Mouse (Mus musculus): ENCODE data around the gene Slpi. TPM values are rescaled to one million over a fixed set of nuclear protein-coding genes. Genes with fewer than 3 reads are reported as not detected.

The Slpi gene
- polyA plus RNA-seq (2017; shearing (Covaris generic)) = 1 to 10 TPM; 3.4 to 4.2 TPM

DNA sequence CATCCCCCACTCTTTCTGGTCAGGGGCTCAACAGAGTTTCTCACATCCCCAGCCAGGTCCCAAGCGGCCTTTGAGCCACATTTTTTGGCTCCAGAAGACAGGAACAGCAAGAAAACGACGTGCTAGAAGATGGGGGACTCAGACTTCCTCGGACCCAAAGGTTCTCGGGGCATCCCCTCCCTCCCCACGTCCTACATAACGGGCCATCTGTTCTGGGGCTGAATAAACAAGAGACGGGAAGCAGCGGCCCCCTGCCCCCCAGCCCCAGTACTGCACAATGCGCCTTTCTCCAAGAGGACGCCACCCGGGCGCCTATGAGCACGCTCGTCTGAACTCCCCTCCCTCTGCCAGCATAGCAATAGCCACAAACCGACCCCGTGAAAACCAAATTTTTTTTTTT, at the start of gene Slpi:
Gene Slpi (minus strand): TSS at position 76 of the 400 bp plus-strand sequence.
- ATAC-seq = no peak

DNA sequence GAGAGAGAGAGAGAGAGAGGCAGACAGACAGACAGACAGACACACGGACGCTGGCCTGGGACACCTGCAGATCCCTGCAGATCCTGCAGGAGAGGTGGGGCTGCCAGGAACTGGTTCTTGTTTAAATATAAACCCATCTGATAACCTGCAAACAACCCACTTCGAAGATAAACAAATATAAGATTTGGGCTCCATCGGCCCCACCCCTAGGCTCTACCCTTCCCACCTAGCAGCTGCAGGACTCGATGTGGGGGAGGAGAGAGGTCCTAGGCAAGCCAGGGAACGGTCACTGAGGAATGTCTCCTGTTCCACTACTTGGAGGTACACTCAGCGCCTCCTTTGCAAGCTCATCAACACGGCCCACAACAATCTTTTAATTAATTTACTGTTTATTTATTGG, 49.4 kb upstream of the Slpi start:
- ATAC-seq = no peak

DNA sequence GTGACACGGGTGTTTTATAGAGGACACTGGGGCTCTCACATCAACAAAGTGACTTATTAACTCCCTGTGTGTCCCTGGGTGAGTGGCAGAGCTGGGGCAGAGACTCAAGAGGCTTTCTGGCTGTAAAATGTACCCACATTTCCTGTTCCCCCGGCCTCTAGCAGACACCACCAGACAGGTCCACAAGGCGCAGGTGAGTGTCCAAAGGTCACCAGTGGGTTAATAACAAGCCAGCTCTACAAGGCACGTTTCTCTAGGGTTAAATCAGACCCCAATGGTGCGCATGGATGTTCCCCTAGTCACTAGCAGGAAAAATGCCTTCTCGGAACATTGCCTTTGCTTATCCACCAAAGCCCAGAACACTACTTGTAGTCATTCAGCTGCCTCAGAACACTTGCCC, 48.8 kb upstream of the Slpi start:
- no peak for ATAC-seq

DNA sequence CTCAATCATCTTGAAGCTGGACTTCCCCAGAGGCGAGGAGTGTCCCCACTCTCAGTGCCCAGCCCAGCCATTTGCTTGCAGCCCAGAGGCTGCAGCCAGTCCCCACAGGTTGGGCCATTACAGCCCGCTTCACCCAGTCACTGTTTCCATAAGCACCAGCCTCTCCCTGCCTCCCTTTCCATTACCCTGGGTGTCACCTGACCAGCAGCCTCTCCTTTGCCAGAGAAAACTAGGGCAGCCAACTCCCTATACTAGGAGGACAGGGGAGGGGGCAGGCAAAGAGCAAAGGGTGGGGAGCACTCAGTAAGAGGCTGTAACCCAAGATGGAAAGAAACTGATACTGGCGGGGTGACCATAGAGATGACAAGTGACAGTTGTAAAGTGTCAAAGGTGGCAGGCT, 48.1 kb upstream of the Slpi start:
- no peak for ATAC-seq

DNA sequence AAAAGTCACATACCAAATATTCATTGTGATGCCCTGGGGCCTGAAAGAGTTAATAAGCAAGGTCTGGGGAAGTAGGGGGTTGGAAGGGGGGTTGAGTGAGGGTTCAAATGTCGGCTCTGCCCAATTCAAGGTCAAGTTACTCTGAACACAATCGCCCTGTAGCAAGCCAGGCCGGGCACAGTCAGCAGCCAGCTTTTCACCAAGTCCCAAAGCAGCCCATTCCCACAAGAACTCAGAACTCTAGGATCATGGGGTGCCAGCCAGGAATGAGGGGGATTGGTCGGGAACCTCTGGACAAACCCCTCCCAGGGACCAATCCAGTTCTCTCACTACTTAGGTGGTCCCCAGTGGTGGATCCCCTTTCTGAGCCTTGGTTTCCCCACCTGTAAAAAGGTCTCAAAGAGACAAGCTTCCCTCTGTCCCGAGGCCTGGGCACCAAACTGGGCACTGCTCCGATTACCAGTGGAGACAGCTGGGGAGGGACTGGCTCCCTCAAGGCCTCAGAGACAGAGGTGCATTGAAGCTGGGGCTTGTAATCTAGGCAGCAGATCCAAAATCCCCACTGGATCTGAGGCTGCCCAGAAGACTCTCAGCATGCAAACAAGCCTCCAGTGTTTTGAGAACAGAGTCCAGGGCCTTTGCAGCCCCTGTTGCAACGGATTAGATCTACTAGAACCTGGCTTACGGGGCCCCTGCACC, 47.5 kb upstream of the Slpi start:
- ATAC-seq = no peak

DNA sequence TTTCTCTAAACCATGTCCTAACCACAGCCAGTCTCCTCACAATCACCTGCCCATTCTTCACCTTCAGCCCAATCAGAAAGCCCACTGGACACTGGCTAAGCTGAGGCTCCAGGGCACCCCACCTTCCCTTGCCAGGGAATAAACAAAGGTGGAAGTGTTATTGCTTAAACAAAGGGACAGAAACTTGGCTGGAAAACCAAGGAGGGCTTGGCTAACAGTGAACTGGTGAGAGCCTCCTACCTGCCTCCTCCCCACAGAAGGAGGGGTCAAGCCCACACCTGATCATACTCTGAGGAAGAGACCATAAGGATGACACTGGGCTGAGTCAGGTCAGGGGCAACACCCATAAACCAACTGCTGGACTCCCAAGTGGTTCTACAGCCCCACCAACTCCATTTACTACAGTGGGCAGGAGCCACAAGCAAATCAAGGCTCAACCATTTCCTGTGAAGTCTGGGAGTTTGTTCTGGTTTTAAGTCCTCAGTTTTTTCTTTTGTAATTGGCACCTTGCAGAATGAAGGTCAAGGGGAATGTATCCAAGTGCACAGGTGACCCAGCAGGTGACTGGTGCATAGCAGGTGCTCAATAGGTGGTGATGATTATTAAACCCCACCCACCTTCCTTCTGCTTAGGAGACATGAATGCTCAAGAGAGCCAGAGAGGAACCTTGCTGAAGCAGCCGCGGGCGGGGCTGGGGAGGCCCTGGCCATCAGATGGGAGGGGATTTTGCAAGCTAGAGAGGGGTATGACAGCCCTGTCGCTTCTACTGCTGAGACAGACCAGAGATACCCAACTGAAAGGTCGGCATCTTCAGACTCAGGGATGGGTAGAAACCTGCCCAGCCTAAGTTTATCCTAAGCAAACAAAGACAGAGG, 46.6 kb upstream of the Slpi start:
- ATAC-seq = no peak

DNA sequence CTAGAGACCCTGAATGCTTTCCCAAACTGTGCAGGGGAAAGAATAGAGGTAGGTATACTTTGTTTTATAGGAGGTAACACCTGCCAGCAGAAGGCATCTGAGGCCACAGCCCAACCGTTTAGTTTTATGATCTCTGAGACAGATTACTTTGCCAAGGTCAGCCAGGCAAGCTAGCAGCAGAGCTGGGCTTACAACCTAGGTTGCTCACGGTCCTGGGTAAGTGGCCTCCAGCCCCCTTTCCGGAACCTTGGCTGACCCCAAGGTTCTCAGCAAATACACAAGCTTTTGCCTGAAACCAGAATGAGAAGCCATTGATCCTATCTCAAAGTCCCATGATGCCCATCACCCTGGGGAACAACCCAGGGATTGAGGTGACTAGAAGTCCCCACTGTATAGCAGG, 45.8 kb upstream of the Slpi start:
- ATAC-seq = no peak

DNA sequence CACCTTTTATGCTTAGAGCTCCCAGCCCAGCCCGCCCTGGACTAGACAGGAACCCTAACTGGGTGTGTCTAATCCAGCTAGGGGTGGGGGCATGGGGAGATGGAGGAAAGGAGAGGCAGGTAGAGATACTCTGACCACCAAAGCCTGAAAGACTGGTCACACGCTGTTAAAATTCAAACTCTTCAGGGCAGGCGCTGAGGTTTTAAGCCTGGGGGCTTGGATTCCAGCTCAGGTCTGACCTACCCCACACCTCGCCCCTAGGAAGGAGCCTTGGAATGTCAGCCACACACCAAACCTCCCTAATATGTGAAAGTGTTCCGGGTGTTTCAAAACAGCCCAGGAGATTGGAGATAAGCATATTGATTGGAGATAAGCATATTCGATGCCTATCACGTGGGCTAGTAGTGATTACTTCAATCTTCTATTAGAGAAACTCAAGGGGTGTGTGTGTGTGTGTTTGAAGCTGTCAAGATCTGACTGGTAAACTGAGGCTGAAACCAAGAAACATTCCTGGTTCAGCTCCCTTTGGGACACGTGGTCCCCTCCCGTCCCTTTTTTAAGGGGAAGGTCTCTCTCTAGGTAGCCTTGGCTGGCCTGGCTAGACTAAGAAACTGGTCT, 44.5 kb upstream of the Slpi start:
- no peak for ATAC-seq

DNA sequence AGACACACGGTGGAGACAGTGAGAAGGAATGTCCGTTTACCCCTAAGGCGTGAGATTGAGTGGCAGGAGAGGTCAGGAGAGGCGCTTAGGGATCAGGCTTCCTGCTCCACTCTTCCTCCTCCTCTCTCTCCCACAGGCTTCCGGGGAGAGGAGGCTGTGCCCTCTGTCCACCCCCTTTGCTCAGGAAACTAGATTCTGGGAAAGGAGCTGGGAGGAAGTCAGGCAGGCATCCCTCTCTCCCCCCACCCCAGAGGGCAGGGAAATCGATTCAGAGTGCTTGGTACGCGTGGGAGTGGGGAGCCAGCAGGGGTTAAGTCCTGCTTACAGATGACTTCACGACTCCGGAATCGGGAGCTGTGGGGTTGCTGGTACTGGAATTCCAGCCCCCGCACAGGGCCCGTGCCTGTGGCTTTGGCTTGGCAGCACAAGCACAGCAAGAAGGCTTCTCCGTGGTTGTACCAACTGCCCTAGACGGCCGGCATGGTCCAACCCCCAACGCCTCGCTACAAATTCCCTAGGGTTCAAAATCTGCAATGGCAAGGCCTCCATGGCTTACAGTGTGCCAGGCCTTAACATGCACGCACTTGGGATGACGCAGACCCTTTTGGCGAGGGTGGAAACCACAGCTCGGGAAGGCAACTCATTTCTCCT, 43.8 kb upstream of the Slpi start:
- no peak for ATAC-seq

DNA sequence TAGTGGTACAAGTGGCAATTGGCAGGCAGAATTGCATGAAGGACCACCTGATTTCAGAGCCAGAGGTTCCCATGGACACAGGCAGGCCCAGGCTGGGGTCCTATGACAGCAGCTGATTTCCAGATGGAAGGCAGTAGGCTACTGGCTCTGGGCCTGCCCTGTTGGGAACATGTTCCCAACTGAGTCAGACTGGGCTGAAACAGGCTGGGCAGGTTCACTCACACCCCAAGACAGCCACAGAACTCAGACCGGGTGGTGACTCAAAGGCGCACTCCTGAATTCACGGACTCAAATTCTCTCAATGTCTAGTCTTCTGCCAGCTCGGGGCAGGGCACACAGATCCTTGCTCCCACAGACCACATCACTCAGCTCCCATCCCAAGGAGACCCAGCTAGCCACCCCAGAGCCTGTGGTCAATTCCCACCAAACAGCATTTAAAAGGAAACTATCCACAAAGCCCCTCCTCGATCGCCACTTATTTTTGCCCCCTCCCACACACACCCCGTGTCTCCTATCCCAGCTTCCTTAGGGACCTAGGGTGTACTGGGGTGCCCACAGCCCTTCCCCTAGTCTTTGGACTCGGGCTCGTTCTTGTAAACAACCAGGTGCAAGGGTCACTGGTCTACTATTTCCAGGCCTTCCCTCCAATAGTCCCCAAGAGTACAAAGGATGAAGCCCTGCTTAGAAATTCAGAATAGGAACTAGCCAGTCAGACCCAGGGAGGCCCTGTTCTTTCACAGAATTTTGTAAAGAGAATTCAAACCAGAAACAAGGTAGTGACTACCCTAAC, 43.0 kb upstream of the Slpi start:
- no peak for ATAC-seq

DNA sequence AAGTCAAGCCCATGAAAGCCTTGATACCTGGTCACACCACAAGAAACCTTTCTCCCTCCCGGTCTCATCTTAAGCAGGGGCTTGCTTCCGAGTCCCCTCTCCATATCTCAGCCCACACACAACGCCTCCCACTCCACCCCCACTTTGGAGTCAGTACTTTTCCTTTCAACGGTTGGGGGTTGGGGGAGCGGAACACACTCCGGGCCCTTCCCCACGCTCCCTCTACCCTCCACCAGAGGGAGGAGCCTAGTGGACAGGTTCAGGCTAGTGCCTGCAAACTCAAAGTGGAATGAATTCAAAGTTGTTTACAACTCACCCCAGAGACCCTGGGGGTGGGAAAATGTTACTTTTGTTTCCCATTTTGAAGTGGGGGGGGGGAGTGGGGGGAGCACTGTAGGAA, 41.8 kb upstream of the Slpi start:
- ATAC-seq = no peak

DNA sequence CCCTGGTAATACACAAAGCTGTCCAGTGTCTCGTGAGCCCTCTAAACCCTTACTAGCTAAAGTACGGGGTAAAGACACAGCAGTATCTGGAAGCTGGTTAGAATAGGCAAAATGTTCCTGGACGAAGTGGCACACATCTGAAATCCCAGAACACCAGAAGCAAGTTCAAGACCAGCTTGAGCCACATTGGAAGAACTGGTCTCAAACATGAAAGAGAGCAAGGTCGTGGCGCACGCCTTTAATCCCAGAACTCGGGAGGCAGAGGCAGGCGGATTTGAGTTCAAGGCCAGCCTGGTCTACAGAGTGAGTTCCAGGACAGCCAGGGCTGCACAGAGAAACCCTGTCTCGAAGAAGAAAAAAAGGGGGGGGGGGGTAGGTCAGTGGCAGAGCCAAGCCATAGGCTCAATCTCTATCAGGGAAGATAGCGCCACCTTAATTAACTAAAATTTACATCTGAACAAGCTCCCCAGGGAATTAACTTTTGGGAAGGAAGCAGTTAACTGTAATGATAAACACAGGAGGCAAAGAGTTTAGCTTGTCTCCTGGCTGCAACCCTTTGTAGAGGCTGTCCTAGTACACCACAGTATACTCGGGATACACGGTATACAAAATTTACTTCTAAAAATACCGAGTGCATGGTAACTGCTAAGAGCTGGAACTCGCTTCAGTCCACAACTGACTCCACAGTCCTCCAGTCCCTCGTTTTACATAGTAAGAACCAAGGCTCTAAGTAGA, 41.2 kb upstream of the Slpi start:
- no peak for ATAC-seq

DNA sequence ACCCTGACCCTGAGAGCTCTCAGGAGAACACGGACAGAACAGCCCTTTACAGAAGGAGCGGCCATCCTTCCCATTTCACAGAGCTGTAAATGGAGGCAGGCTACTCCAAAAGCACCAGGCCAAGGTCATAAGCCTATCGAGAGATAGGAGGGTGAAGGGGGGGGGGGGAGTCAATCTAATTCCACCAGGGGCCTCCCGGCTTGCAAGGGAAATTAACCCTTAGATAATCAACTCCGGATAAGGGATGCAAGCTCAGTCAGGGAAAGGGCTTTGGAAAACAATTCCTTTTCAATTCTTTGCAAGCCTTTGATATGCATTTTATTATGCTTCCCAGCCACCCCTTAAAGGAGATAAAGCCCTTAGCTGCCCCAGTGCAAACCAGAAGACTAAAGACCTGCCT, 39.6 kb upstream of the Slpi start:
- no peak for ATAC-seq

DNA sequence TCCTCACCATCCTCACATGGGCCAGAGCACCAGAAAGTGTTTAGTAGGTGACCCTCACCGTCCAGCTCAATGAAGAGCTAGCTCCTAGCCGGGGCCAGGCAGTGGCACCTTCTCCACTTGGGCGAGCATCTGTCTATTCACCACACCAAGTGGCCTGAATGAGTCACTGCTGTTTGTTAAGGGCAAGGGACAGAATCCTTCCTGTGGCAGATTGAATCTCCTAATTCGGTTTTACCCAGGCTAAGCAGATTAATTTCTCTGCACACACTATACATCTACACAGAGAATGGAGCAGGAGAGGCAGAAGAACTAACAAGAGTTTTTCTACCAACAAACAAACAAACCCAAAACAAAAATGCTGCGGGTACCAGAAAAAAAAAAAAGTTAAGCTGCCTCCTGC, 38.1 kb upstream of the Slpi start:
- ATAC-seq = no peak

DNA sequence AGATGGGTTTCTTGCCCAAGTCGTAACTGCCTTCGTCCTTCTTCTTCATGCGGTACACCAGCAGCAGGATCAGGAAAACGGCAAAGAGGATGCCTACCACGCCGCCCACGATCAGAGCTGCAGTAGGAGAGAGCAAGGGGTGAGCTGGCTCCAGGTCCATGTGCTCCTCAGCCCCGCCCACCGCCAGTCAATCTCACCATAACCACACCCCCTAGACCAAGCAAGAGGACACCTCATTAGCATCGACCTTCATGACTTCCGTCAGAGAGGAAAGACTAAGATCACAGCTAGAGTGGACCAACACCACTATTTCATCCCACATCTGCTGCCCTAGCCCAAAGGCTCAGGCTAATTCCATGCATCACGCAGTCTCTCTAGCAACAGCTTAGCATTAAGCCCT, 37.2 kb upstream of the Slpi start:
- ATAC-seq = no peak

DNA sequence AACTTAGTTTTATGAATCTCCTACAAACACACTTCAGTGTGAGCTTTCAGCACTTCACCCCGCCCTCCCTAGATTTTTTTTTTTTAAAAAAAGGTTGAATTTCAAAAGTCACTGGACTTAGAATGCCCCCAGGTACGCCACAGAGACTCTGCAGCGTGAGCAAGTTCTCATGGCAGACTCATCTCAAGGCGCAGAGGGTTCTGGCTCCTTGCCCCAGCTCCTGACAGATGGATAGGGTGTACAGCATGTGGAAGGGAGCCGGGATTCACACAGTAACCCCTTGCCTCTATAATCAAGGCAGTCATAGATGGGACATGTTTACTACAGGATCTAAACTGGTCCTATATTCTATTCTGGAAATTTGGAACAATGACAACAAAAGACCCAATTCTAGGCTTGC, 36.5 kb upstream of the Slpi start:
- ATAC-seq = no peak

DNA sequence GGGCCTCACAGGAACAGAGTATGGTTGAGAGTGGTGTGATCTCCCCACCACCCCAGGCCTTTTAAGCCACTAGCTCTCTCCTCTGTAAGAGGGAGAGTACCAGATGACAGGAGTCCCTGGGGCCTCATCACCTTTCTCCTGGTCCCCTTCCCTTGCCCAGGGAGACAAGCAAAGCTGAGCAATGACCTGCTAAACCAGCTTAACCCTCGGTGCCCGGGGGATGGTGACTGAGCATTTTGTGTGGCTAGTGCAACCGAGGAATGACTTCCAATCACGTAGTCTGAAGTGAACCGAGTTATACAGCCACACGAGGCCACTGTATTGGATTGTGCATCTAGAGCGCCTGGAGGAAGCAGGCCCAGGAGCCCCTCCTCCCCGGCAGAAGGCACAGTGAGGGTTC, 35.5 kb upstream of the Slpi start:
- no peak for ATAC-seq

DNA sequence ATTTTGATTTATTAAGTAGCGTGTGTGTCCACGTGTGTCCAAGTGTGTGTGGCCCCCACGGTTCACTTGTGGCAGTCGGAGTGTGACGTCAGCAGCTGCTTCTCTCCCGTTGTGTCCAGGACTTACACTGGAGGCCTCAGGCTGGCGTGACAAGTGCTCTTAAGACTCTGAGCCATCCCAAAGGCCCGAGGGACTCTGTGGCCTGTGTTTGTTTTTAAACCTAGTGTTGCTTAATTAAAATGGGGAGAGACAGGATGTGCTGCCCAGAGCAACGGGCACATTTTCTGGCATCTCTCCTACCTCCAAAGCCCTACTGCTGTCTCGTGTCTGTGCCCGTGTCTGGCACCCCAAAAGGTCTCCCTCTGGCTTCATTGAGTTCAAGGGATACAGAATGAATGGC, 34.6 kb upstream of the Slpi start:
- no peak for ATAC-seq

DNA sequence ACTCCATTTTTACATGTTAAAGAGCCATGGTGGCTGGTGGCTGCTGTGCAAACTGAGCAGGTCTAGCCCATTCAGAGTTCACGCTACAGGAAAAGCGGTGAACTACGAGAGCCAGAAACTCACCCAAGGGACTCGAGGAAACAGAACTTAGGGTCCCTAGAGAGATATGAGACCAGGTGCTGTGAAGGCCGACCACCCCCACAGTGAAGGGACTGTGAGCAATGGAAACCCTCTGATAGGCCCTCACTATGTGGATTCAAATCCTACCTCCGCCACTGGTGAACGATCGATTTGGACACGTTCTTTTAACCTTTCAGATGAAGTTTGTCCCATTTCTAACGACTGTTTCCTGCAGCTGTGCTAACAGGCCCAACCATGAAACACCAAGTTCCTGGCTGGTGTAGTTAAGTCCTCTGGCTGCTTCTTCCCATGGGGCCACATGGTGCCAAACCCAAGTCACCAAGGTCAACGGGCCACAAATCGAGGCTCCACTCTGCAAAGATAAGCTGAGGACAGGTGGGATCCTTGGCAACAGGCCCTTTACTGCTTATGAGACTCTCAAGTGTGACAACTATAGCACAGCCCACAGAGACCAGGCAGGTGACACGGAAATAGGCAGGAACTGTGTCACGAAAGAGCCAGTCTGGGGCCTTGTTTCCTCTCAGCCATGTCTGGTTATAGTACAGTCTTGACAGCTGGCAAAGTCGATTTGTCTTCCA, 33.9 kb upstream of the Slpi start:
- ATAC-seq = no peak

DNA sequence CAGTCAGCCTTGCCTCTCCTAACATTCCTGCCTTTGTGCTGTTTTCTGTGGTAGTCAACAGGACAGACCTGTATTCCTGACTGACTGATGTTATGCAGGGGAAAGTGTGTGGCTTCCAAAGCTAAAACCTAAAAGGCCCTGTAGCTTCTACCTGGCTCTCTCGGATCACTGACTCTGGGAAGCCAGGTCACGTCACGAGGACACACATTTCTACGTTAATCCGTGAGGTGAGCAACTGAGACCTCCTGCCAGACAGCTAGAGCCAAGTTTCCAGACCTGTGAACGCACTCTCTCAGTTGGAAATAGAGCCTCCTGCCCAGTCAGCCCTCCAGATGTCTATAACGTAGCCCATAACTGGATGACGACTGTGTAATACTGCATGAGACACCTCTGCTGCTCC, 33.1 kb upstream of the Slpi start:
- no peak for ATAC-seq

DNA sequence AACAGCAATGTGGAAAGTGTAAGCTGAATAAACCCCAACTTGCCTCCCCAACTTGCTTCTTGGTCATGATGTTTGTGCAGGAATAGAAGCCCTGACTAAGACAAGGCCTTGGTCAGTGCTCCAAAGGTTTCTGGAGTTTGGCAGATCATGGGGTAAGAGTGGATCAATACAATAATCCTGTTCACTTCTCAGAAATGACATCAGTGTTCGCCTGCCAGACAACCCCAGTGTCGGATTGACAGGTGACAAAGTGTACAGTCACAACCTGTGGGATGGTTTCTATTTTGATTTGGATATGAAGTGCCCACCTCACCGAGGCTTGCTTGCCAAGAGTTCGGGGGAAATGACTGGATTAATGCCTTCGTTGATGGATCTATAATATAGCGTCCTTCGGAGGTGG, 32.4 kb upstream of the Slpi start:
- ATAC-seq = no peak
